Mouse (Mus musculus) gastrocnemius, adult 18-20 months (tissue): ENCODE measurements at regions not wholly inside any gene's neighbourhood (a gene's known extent, or its start where the extent isn't known, plus 50 kb on each side); places are given as distances from the start of the nearest gene placed in this dataset.
A peak's percentile ranks its signal among the peaks of the same experiment; 100 is the strongest.

ENCODE experiments used
- DNase-seq: peaks from one replicate; pipeline ENCODE4 v3.0.0; 2021; ENCODE audit warnings: low spot score

DNA sequence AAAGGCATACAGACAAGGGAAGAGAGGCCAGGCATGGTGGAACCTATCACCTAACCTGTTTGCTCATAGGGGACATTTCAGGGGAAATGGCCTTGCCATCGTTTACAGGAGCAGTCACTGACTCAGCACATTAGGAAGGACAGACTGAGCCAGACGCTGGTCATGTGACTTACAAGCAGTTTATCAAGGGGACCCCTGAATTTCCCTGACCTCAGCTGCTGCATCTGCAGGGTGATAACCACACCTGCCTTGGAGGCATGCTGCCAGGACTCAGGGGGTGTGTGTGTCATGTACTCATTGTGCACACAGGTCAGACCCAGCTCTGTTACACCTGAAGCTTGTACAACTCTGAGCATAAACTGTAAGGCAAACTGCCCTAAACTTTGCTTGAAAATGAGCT, 109.6 kb upstream of the 1700066M21Rik start:
- DNase-seq, result no peak

- peak; percentile 5 for DNase-seq
Observed at GRCm38 (mm10) chr1:57269679-57270354, 107.6 kb upstream of the 1700066M21Rik start.

- no peak for DNase-seq
Observed at GRCm38 (mm10) chr1:57272593-57272992, 104.8 kb upstream of the 1700066M21Rik start.

GRCm38 (mm10) chr1:57281549-57281948, 95.9 kb upstream of the 1700066M21Rik start:
- DNase-seq, result no peak

GRCm38 (mm10) chr1:57296186-57296585, 81.2 kb upstream of the 1700066M21Rik start:
- DNase-seq, result no peak

GRCm38 (mm10) chr1:57298557-57298956, 78.9 kb upstream of the 1700066M21Rik start:
- no peak for DNase-seq

DNA sequence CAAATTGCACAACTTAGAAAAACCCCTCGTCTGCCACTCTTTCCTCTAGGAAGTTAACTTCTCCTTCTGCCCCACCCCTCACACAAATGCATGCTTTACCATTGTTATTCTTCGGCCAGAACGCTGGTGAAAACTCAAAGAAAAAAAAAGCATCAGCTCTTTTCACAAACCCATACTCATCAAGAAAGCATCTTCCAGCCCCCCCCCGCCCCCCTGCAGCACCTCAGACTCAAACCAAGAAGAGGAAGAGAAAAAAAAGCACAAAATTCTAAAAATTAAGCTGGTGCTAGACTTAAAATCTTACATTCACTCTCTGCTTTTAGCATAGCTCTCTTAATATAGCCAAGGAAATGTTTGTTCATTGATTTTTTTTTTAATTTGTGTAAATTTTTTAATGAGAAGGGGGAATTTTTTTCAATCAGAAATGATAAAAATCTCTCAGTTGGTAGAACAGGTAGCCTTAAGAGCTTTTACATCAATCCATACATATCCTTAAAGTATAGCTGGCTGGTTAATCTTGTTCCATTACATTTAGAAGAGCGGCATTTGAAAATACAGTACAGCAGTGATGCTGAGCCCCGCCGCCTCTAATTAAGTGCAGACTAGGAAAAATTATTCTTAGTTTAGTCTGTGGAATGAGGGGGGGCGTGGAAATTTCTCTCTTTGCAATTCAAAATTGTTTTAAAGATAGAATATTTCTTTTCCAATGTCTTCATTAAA, 76.0 kb upstream of the 1700066M21Rik start:
- DNase-seq, result no peak

GRCm38 (mm10) chr1:57301980-57302331, 75.5 kb upstream of the 1700066M21Rik start:
- no peak for DNase-seq

- no peak for DNase-seq
Observed at GRCm38 (mm10) chr1:57304757-57305156, 72.7 kb upstream of the 1700066M21Rik start.

DNA sequence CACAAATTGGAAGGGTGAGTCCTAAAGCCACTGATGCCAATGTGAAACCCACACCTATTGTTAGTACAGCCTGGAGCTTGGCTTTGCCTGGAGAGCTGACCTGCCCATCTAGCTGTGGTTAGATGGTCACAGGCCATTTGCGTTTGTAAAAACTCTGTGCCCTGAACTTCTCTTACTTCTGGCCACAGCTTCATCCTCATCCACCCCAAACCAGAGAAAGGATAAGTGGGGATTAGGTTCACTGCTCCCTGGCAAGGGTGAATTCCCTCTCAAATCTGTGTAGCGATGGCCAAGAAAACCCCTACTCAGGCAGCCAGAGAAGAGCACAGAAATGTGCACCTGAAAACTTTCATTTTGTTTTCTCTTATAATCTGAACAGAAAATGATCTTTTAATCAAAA, 54.9 kb upstream of the 1700066M21Rik start:
- DNase-seq, result no peak

DNA sequence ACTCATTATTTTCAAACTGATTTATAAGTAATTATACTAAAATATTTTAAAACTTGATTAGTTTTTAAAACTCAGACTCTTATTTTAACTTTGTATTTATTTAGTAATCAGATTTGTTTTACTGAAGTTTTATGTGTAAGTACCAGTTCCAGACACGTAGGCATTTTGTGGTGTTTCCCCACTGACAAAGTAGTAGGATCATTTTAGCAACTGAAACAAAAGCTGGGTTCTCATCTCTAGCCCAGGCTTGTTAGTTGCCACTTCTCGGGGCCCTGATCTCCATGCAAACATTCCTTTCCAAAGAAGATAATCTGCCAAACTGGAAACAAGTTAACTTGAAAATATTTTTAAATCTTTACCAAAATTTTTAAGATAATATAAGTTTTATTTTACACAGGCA, 54.3 kb upstream of the 1700066M21Rik start:
- no peak for DNase-seq

GRCm38 (mm10) chr1:57325585-57326165, 51.7 kb upstream of the 1700066M21Rik start:
- no peak for DNase-seq
